Mouse (Mus musculus) kidney, adult 2 months (tissue): ENCODE results near the gene Myod1. TPM values are rescaled to one million over a fixed set of nuclear protein-coding genes. Genes with fewer than 3 reads are reported as not detected.
A peak's percentile ranks its signal among the peaks of the same experiment; 100 is the strongest.

Experiments
- DNase-seq: peaks from one replicate; pipeline ENCODE4 v3.0.0; 2021
- H3K27ac ChIP-seq: fragments of 200-500 bp; 2 replicates; pipeline ENCODE4 v1.5.1; 2012; ENCODE audit warnings: low read depth, low read length, control low read depth, inconsistent platforms; ENCODE audit not compliant: insufficient read depth
- H3K27me3 ChIP-seq: fragments of 200-500 bp; replicated peaks from 2 replicates; pipeline ENCODE4 v1.6.1; 2012; ENCODE audit warnings: mild to moderate bottlenecking, moderate library complexity, low read length, inconsistent platforms; ENCODE audit not compliant: control insufficient read depth, insufficient read depth
- H3K36me3 ChIP-seq: fragments of 200-500 bp; 2 replicates; pipeline ENCODE4 v1.6.1; 2012; ENCODE audit warnings: mild to moderate bottlenecking, moderate library complexity, low read length, inconsistent platforms; ENCODE audit not compliant: control insufficient read depth, insufficient read depth
- H3K4me1 ChIP-seq: fragments of 200-500 bp; 2 replicates; pipeline ENCODE4 v1.6.1; 2011; ENCODE audit warnings: low read length; ENCODE audit not compliant: control insufficient read depth, insufficient read depth
- H3K4me3 ChIP-seq: fragments of 200-500 bp; 2 replicates; pipeline ENCODE4 v1.5.1; 2011; ENCODE audit warnings: mild to moderate bottlenecking, low read depth, low read length, control low read depth; ENCODE audit not compliant: insufficient read depth
- CTCF ChIP-seq: fragments of 200-500 bp; conservative IDR thresholded peaks from 2 replicates; pipeline ENCODE4 v1.5.1; 2011; ENCODE audit warnings: low read depth, mild to moderate bottlenecking, control low read depth, low read length, moderate library complexity, mixed read lengths; ENCODE audit not compliant: insufficient read depth, insufficient read length
- POLR2A ChIP-seq: fragments of 200-500 bp; IDR thresholded peaks from one replicate; pipeline ENCODE4 v1.6.1; 2011; ENCODE audit warnings: low read depth, low read length, control low read depth
- whole genome bisulfite sequencing: fragments of 180-500 bp; shearing (Covaris S2); methylation state at CpG from one replicate; pipeline ENCODE4 v1.1.7; 2018; 5-methylcytosine and 5-hydroxymethylcytosine counted together
- polyA plus RNA-seq: library from polyadenylated mRNA; depleted of rRNA; stranded (reverse); fragments of >200 nt; gene quantifications from 2 replicates; pipeline ENCODE4 v1.2.3, GENCODE M21; 2012

Gene Myod1
- polyA plus RNA-seq, 1 experiment: 0.20 TPM

DNA sequence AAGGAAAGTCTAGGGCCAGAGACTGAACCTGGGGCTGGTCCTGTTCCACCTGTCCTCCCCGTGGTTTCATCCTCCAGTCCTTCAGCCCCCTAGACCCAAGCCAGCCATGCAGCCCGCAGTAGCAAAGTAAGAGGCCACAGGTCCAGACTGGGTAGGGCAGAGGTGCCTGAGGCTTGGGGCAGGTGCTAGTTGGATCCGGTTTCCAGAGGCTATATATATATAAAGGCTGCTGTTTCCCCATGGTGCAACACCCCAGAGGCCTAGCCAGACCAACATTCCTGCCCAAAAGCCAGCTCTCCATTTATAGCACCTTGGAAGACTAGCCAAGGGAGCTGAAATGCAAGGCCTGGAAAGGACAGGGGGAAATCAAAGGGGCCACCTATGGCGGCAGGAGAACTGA lies 5.2 kb upstream of the Myod1 start:
- 50% methylated on average over 4 of the region's 4 CpGs for WGBS
- no peak overlapping the region for H3K4me3 ChIP-seq
- no peaks in the 10 kb centered on the region for H3K36me3 ChIP-seq
- no peaks in the 10 kb centered on the region for H3K27me3 ChIP-seq
- no peak overlapping the region for H3K27ac ChIP-seq
- no peaks in the 10 kb centered on the region for H3K4me1 ChIP-seq
- DNase-seq: no peak
- TF ChIP-seq POLR2A: no peak
- no peak for TF ChIP-seq CTCF

GRCm38 (mm10) chr7:46377008-46377346 lies 703 bp downstream of the Myod1 start:
- H3K4me1 ChIP-seq: no peaks in the 10 kb centered on the region
- no peak for TF ChIP-seq POLR2A
- no peak for TF ChIP-seq CTCF
- no peak overlapping the region for H3K27ac ChIP-seq
- no peak overlapping the region for H3K4me3 ChIP-seq
- 1% methylated on average over 33 of the region's 33 CpGs for WGBS
- H3K27me3 ChIP-seq: no peaks in the 10 kb centered on the region; the same call in 1 of the 2 replicates
- no peaks in the 10 kb centered on the region for H3K36me3 ChIP-seq
- no peak for DNase-seq

DNA sequence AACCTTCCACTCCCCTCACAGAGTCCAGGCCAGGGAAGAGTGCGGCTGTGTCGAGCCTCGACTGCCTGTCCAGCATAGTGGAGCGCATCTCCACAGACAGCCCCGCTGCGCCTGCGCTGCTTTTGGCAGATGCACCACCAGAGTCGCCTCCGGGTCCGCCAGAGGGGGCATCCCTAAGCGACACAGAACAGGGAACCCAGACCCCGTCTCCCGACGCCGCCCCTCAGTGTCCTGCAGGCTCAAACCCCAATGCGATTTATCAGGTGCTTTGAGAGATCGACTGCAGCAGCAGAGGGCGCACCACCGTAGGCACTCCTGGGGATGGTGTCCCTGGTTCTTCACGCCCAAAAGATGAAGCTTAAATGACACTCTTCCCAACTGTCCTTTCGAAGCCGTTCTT lies 1.8 kb downstream of the Myod1 start:
- no peaks in the 10 kb centered on the region for H3K4me1 ChIP-seq
- no peak for TF ChIP-seq POLR2A
- peak; percentile 34; the same call in 1 of the 2 replicates for TF ChIP-seq CTCF
- DNase-seq: no peak
- H3K27ac ChIP-seq: no peak overlapping the region
- H3K27me3 ChIP-seq: no peaks in the 10 kb centered on the region; the same call in 1 of the 2 replicates
- H3K4me3 ChIP-seq: no peak overlapping the region
- 2% methylated on average over 22 of the region's 22 CpGs for WGBS
- H3K36me3 ChIP-seq: no peaks in the 10 kb centered on the region

- DNase-seq: peak; percentile 38
- Histone ChIP-seq H3K4me3 (no peak overlapping the region), H3K36me3 (no peaks in the 10 kb centered on the region), H3K27ac (no peak overlapping the region), H3K27me3 (no peaks in the 10 kb centered on the region; the same call in 1 of the 2 replicates), H3K4me1 (no peaks in the 10 kb centered on the region)
- TF ChIP-seq CTCF: no peak; the same call in 1 of the 2 replicates
- WGBS: 5% methylated on average over 16 of the region's 16 CpGs
Measured at GRCm38 (mm10) chr7:46378983-46379382, 2.7 kb downstream of the Myod1 start.

- 60% methylated on average over 9 of the region's 9 CpGs for WGBS
- no peaks in the 10 kb centered on the region for H3K36me3 ChIP-seq
- H3K4me1 ChIP-seq: no peaks in the 10 kb centered on the region
- H3K4me3 ChIP-seq: no peak overlapping the region
- no peak for TF ChIP-seq CTCF
- TF ChIP-seq POLR2A: no peak
- no peak for DNase-seq
- no peak overlapping the region for H3K27ac ChIP-seq
- no peaks in the 10 kb centered on the region; the same call in 1 of the 2 replicates for H3K27me3 ChIP-seq
Measured at GRCm38 (mm10) chr7:46380625-46381024, 4.4 kb downstream of the Myod1 start.

GRCm38 (mm10) chr7:46387430-46387829 lies 11.2 kb downstream of the Myod1 start:
- no peak overlapping the region for H3K27ac ChIP-seq
- H3K4me3 ChIP-seq: no peak overlapping the region
- 83% methylated on average over 3 of the region's 3 CpGs for WGBS
- no peaks in the 10 kb centered on the region for H3K36me3 ChIP-seq
- TF ChIP-seq POLR2A: no peak
- no peak for TF ChIP-seq CTCF
- no peaks in the 10 kb centered on the region for H3K27me3 ChIP-seq
- H3K4me1 ChIP-seq: no peaks in the 10 kb centered on the region
- no peak for DNase-seq

DNA sequence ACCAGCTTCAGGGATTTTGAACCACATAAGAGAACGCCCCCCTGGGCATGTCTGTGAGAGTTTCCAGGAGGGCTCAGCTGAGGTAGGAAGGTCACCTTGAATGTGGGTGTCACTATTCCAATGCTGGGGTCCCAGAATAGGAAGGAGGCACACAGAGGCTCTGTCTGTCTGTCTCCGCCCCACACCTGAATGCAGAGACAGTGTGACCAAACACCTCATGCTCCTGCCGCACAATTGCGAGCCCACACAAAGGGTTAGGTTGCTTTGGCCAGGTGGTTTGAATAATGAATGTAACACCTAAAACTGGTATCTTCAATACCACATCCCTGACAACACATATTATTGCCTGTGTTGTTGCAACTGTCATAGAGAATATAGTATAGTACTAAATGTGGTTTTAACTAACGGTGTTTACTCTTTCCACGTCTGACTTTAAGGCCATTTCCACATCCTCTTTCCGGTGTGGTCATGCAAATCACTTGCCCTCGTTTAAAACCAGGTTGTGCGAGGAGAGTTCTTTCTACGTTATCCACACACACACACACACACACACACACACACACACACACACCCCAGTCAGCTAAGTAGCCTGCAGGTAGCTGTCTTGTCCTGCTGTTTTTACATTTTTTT lies 13.3 kb downstream of the Myod1 start:
- WGBS: 66% methylated on average over 10 of the region's 10 CpGs
- Histone ChIP-seq H3K36me3 (no peaks in the 10 kb centered on the region), H3K27me3 (no peaks in the 10 kb centered on the region), H3K27ac (no peak overlapping the region), H3K4me3 (no peak overlapping the region), H3K4me1 (no peaks in the 10 kb centered on the region)
- TF ChIP-seq CTCF (no peak), POLR2A (no peak)
- no peak for DNase-seq
